Mouse (Mus musculus) bone marrow, adult 2 months (tissue): ENCODE results near the gene Scarb1.

ENCODE experiments used
- CTCF ChIP-seq: fragments of 200-500 bp; IDR thresholded peaks from 2 replicates; pipeline ENCODE4 v1.5.1; 2011; ENCODE audit warnings: low read length, control low read depth; ENCODE audit not compliant: control insufficient read depth, insufficient read depth
- POLR2A ChIP-seq: fragments of 200-500 bp; IDR thresholded peaks from 2 replicates; pipeline ENCODE4 v1.6.1; 2011; ENCODE audit warnings: low read depth, mild to moderate bottlenecking, control low read depth, low read length, borderline replicate concordance; ENCODE audit not compliant: control insufficient read depth

DNA sequence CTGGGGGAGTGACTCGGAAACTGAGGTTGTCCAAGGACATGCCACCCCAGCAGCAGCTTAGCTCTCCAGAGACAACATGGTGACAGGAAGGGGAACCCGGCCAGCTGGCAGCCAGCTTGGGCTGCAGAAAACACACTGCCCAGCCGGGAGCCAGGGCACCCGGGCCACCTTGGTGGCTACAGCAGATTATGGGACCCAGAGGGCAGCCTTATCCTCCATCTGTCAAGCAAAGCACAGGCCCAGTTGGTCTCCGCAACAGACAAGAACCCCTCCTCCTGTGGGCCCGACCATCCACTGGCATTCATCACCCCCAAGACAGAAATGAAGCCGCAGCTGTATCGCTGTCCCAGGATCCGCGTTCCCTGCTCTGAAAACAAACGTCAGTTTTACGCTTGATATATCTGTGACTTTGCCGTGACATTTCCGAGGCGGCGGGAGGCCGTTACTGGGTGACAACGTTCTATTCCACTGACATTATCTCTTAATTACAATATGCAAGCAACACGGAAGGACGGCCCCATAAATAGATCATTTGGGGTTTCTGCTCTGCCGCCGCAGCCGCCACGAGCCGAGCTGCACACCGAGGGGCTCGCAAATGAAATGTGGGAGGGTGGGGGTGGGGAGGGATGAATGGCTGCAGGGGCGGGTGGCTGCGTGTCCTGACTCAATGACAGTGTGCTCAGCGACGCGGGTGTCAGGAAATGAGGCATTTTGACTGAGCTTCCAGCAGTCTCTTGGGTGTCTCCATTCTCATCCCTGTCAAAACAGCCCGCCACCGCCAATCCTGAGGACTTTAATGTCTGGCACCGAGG lies 73.5 kb downstream of the Scarb1 start:
- TF ChIP-seq CTCF = no peak
- TF ChIP-seq POLR2A = no peak
